Mouse (Mus musculus): ENCODE measurements at regions not wholly inside any gene's neighbourhood (a gene's known extent, or its start where the extent isn't known, plus 50 kb on each side); places are given as distances from the start of the nearest gene placed in this dataset.

DNA sequence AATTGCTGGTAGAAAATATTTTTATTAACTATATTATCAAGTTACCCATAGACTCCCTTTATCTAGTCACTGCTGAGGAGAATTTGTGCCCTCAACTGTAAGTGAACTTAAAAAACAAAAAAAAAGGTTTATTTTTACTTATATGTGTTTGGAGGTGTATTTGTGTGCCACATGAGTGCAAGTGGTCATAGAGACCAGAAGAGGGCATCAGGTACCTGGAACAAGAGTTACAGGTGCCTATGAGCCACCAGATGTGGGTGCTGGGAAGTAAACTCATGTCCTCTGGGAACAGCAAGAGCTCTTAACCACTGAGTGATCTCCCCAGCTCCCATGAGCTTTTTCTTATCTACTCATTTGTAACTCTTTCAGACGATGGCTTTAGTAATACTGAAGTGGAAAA lies 213.9 kb upstream of the Nt5e start:
- TF ChIP-seq CTCF (IDR thresholded peaks at IDR 0.05; ENCODE audit: borderline replicate concordance, control insufficient read depth, extremely low read depth, insufficient read depth, low read length, poor library complexity) (no peak), POLR2A (IDR thresholded peaks at IDR 0.05; ENCODE audit: control insufficient read depth, extremely low read depth, insufficient read depth, low read length, poor library complexity) (no peak)

Measured in thymus, adult 2 months (tissue).